Mouse (Mus musculus) CH12.LX (cell line): ENCODE results near the gene Lca5. TPM values are rescaled to one million over a fixed set of nuclear protein-coding genes. Genes with fewer than 3 reads are reported as not detected.

Experiments used
- DNase-seq: peaks from one replicate; pipeline ENCODE4 v3.0.0-alpha.2; 2013; ENCODE audit errors: extremely low read depth
- H3K27ac ChIP-seq: 2 replicates; pipeline ENCODE4 v1.5.1; 2012; ENCODE audit warnings: low read depth, mild to moderate bottlenecking, control low read depth, moderate library complexity; ENCODE audit not compliant: insufficient read depth
- H3K27me3 ChIP-seq: replicated peaks from 2 replicates; pipeline ENCODE3; 2012; ENCODE audit warnings: inconsistent platforms
- H3K36me3 ChIP-seq, 2 experiments: replicated peaks in 1 of 2; 2 replicates each; pipeline versions ENCODE3 to v1.6.1; 2012; ENCODE audit warnings: inconsistent platforms in 1 of 2, low read length in 1 of 2, mild to moderate bottlenecking in 1 of 2, mixed read lengths in 1 of 2, moderate library complexity in 1 of 2; ENCODE audit not compliant: control insufficient read depth in 1 of 2, insufficient read depth in 1 of 2
- H3K4me1 ChIP-seq, 2 experiments: 2 replicates each; pipeline ENCODE4 v1.6.1; 2012; ENCODE audit warnings: inconsistent platforms in 1 of 2, moderate library complexity in 1 of 2; ENCODE audit not compliant: insufficient read depth in 2 of 2, control insufficient read depth in 1 of 2
- H3K4me2 ChIP-seq: 2 replicates; pipeline ENCODE4 v1.6.1; 2012; ENCODE audit warnings: low read depth, mild to moderate bottlenecking, control low read depth; ENCODE audit not compliant: poor library complexity, insufficient read depth, severe bottlenecking
- H3K4me3 ChIP-seq, 3 experiments: fragments of 150-350 bp in 1 of 3; sonication (generic) in 1 of 3; replicated peaks in 1 of 3; 2 replicates each; pipeline versions ENCODE3 to v1.5.1; 2011 to 2012; ENCODE audit warnings: low read depth in 2 of 3, low read length in 2 of 3, mild to moderate bottlenecking in 2 of 3, moderate library complexity in 2 of 3, control low read depth in 1 of 3, improper control_type of control experiment in 1 of 3, inconsistent platforms in 1 of 3, mixed read lengths in 1 of 3; ENCODE audit not compliant: poor library complexity in 1 of 3
- H3K79me2 ChIP-seq: replicated peaks from 2 replicates; pipeline ENCODE4 v1.6.1; 2012; ENCODE audit warnings: mild to moderate bottlenecking, moderate library complexity; ENCODE audit not compliant: control insufficient read depth, poor library complexity, insufficient read depth, severe bottlenecking; ENCODE audit errors: extremely low read depth
- H3K9ac ChIP-seq: 2 replicates; pipeline ENCODE4 v1.6.1; 2012; ENCODE audit warnings: low read depth, mild to moderate bottlenecking, control low read depth, moderate library complexity; ENCODE audit not compliant: insufficient read depth
- H3K9me3 ChIP-seq: replicated peaks from 2 replicates; pipeline ENCODE3; 2012; ENCODE audit warnings: low read length, inconsistent platforms, mixed read lengths
- CTCF ChIP-seq, 2 experiments: IDR thresholded peaks in 1 of 2; conservative IDR thresholded peaks in 1 of 2; 2 replicates each; pipeline ENCODE4 v1.5.1; 2011 to 2012; ENCODE audit warnings: low read depth in 2 of 2, low read length in 2 of 2, improper control_type of control experiment in 1 of 2, inconsistent platforms in 1 of 2, mild to moderate bottlenecking in 1 of 2, moderate library complexity in 1 of 2
- EP300 ChIP-seq: IDR thresholded peaks from 2 replicates; pipeline ENCODE4 v1.6.1; 2011; ENCODE audit warnings: low read length, improper control_type of control experiment
- HCFC1 ChIP-seq: IDR thresholded peaks from 2 replicates; pipeline ENCODE4 v1.6.1; 2012; ENCODE audit warnings: low read depth, mild to moderate bottlenecking, inconsistent platforms, low read length, improper control_type of control experiment
- MAFK ChIP-seq: IDR thresholded peaks from 2 replicates; pipeline ENCODE4 v1.6.1; 2011; ENCODE audit warnings: low read length, improper control_type of control experiment; ENCODE audit not compliant: insufficient replicate concordance
- MAZ ChIP-seq: IDR thresholded peaks from 2 replicates; pipeline ENCODE4 v1.6.1; 2012; ENCODE audit warnings: low read depth, mild to moderate bottlenecking, inconsistent platforms, low read length, improper control_type of control experiment, moderate library complexity
- POLR2A ChIP-seq: IDR thresholded peaks from 2 replicates; pipeline ENCODE4 v1.6.1; 2011; ENCODE audit warnings: low read depth, mild to moderate bottlenecking, improper control_type of control experiment, low read length
- RAD21 ChIP-seq: IDR thresholded peaks from 2 replicates; pipeline ENCODE4 v1.6.1; 2011; ENCODE audit warnings: low read depth, mild to moderate bottlenecking, low read length, improper control_type of control experiment, moderate library complexity
- SMC3 ChIP-seq: IDR thresholded peaks from 2 replicates; pipeline ENCODE4 v1.6.1; 2011; ENCODE audit warnings: low read depth, low read length, improper control_type of control experiment
- USF1 ChIP-seq: IDR thresholded peaks from 2 replicates; pipeline ENCODE4 v1.6.1; 2014; ENCODE audit warnings: low read depth, mild to moderate bottlenecking, inconsistent platforms, low read length, improper control_type of control experiment
- USF2 ChIP-seq: conservative IDR thresholded peaks from 2 replicates; pipeline ENCODE4 v1.6.1; 2011; ENCODE audit warnings: low read depth, low read length, improper control_type of control experiment
- dilution Hi-C: fragments of 300-500 bp; cut with MboI; formaldehyde crosslinking; loops from 2 replicates; pipeline ENCODE4 v1.14.3; 2020; ENCODE audit warnings: low sequenced_read_pairs; ENCODE audit not compliant: extremely low pct_unique_long_range_greater_than_20kb, extremely low pct_ligation_motif_present
- in situ Hi-C: fragments of 300-500 bp; cut with MboI; formaldehyde crosslinking; loops from 3 replicates; pipeline ENCODE4 v1.14.3; 2019; ENCODE audit warnings: low sequenced_read_pairs, low pct_ligation_motif_present, low pct_unique_long_range_greater_than_20kb, mixed read lengths
- polyA plus RNA-seq: library from polyadenylated mRNA; unstranded; fragments of >175 nt; gene quantifications from 2 replicates; pipeline ENCODE4 v1.2.1, GENCODE M21; 2012; ENCODE audit warnings: low read depth; ENCODE audit not compliant: insufficient read length
- total RNA-seq, 2 experiments: library from RNA; depleted of rRNA; stranded (reverse); fragments of 300-350 nt in 1 of 2; fragments of >200 nt in 1 of 2; gene quantifications; 2 replicates each; pipeline ENCODE4 v1.2.3; 2012 to 2014

Lca5 gene
- total and polyA plus RNA-seq, 3 experiments = 4.1 to 5.5 (median 4.1) TPM

- Histone ChIP-seq H3K79me2 (no peaks in the 10 kb centered on the region), H3K4me3 (no peak overlapping the region), H3K4me1 (peaks cover 5 to 35% of the 10 kb centered on the region in 2 experiments; a peak in 3 of 4 replicates), H3K27me3 (no peaks in the 10 kb centered on the region), H3K4me2 (no peak overlapping the region), H3K36me3 (no peaks in the 10 kb centered on the region), H3K27ac (no peak overlapping the region), H3K9ac (no peak overlapping the region), H3K9me3 (no peaks in the 10 kb centered on the region)
- DNase-seq = peak; percentile 16
- dilution Hi-C loops (no loop called here), in situ Hi-C loops (loop anchor here (10.0 kb wide), 1 partner anchor 86 kb away; no protein-coding TSS in a partner anchor)
- TF ChIP-seq EP300 (no peak), CTCF (conservative IDR thresholded peaks at IDR 0.05 in 1 of 2, IDR thresholded peaks at IDR 0.05 in 1 of 2; ENCODE audit: low read depth in 2 of 2, low read length in 2 of 2) (peak; percentile 20 to 68; a peak in 2 of 4 replicates), USF1 (no peak), MAFK (no peak), HCFC1 (no peak), RAD21 (peak; percentile 61), SMC3 (peak; percentile 56), POLR2A (no peak)
Observed at GRCm38 (mm10) chr9:83488491-83489210, 47.7 kb upstream of the Lca5 start.

DNA sequence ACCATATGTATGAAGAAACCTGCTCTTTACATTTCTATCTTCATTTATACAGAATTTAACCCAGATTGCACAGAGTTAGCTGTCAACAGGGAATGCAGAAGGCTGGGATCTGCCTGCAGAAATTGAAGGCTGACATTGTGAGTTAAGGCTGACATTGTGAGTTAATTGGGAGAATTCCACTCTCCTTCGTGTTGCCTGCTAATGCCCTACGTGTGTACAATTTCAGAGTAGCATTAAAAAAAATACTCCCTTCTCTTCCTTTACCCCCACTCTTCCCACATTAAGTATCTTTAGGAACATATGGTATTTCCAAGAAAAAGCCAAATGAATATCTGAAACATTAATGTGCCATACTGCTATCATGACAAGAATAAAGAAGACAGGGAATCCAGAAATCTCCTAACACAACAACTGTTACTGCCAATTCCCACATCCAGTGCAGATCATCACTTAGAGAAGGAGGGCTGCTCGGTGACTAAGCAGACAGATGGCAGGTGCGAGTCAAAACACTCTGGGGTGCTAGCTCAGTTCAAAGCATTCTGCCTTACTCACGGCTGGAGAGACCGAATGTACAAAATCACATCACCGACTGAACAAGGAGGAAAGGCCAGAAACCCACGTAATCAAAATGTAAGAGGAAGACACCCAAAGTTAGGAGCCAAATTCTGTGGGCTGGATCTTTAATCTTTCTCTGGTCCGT lies 47.0 kb upstream of the Lca5 start:
- dilution Hi-C loops = no loop called here
- no peaks in the 10 kb centered on the region for H3K79me2 ChIP-seq
- no peak overlapping the region for H3K27ac ChIP-seq
- no peak overlapping the region for H3K9ac ChIP-seq
- DNase-seq = no peak
- H3K4me3 ChIP-seq = no peak overlapping the region
- H3K27me3 ChIP-seq = no peaks in the 10 kb centered on the region
- no peaks in the 10 kb centered on the region for H3K36me3 ChIP-seq
- no peak for TF ChIP-seq MAZ
- no peaks in the 10 kb centered on the region for H3K9me3 ChIP-seq
- peaks cover 5 to 42% of the 10 kb centered on the region in 2 experiments; a peak in 3 of 4 replicates for H3K4me1 ChIP-seq
- no peak overlapping the region for H3K4me2 ChIP-seq
- in situ Hi-C loops = loop anchor here (10.0 kb wide), 1 partner anchor 87 kb away; no protein-coding TSS in a partner anchor

GRCm38 (mm10) chr9:83485966-83486365 lies 45.0 kb upstream of the Lca5 start:
- dilution Hi-C loops = no loop called here
- H3K4me1 ChIP-seq = peaks cover 11 to 57% of the 10 kb centered on the region in 2 experiments; a peak in 3 of 4 replicates
- no peaks in the 10 kb centered on the region for H3K27me3 ChIP-seq
- H3K4me2 ChIP-seq = no peak overlapping the region
- DNase-seq = no peak
- no peaks in the 10 kb centered on the region for H3K79me2 ChIP-seq
- H3K9ac ChIP-seq = 0 out of 2 replicates have a peak overlapping the region, but pooled peaks have one; percentile 39
- H3K36me3 ChIP-seq = no peaks in the 10 kb centered on the region
- no peak overlapping the region for H3K4me3 ChIP-seq
- in situ Hi-C loops = loop anchor here (10.0 kb wide), 1 partner anchor 89 kb away; no protein-coding TSS in a partner anchor
- no peak for TF ChIP-seq SMC3
- no peak for TF ChIP-seq POLR2A
- no peak for TF ChIP-seq USF2
- TF ChIP-seq, all 38 proteins: peak for 0
- Histone ChIP-seq H3K9me3 (no peaks in the 10 kb centered on the region), H3K27ac (peak overlapping the region; percentile 69; the same call in 1 of the 2 replicates)
